2 mouse cellular contexts compared by ENCODE assay signal in genomic region chr8:110008995-110009446, GRCm38 (mm10).
TF ChIP-seq lines count a peak whose summit lies in the region.

No protein-coding gene starts in this region.

TF ChIP-seq in CH12.LX, 34 proteins besides CTCF, POLR2A, EP300 and RAD21:
- TF ChIP-seq BHLHE40 (IDR thresholded peaks at IDR 0.05; ENCODE audit: low read depth, low read length) = peak; percentile 47; the same call in 1 of the 2 replicates
- TF ChIP-seq KAT2A (IDR thresholded peaks at IDR 0.05; ENCODE audit: insufficient replicate concordance, low read length) = no peak
- TF ChIP-seq TBP (conservative IDR thresholded peaks at IDR 0.05; ENCODE audit: low read depth, low read length) = no peak
- TF ChIP-seq RCOR1 (conservative IDR thresholded peaks at IDR 0.05; ENCODE audit: low read depth, low read length) = no peak
- no peak for TF ChIP-seq ZKSCAN1 (IDR thresholded peaks at IDR 0.05; ENCODE audit: borderline replicate concordance, low read depth, low read length)
- peak; percentile 82 for TF ChIP-seq MAFK (IDR thresholded peaks at IDR 0.05; ENCODE audit: insufficient replicate concordance, low read length)

TF ChIP-seq in MEL, 35 proteins besides CTCF, POLR2A, EP300 and RAD21:
- no peak for TF ChIP-seq BHLHE40 (IDR thresholded peaks at IDR 0.05; ENCODE audit: borderline replicate concordance, low read depth, low read length)
- peak; percentile 54; the same call in 1 of the 2 replicates for TF ChIP-seq MAFK (IDR thresholded peaks at IDR 0.05; ENCODE audit: borderline replicate concordance, low read depth, low read length)
